Mouse (Mus musculus) liver, adult 2 months (tissue): Measurements from ENCODE around the gene Sema4d. TPM values are rescaled to one million over a fixed set of nuclear protein-coding genes. Genes with fewer than 3 reads are reported as not detected.

Source experiments
- DNase-seq: peaks from one replicate; pipeline ENCODE4 v3.0.0-alpha.2; 2011; ENCODE audit warnings: low read depth, low spot score; ENCODE audit errors: extremely low read depth
- H3K27ac ChIP-seq: fragments of 200-500 bp; replicated peaks from 2 replicates; pipeline ENCODE4 v1.5.1; 2012; ENCODE audit warnings: low read depth, mild to moderate bottlenecking, control low read depth, inconsistent platforms, low read length; ENCODE audit not compliant: insufficient read depth
- H3K27me3 ChIP-seq: fragments of 200-500 bp; 2 replicates; pipeline ENCODE4 v1.6.1; 2012; ENCODE audit warnings: mild to moderate bottlenecking, moderate library complexity, low read length, inconsistent platforms; ENCODE audit not compliant: control insufficient read depth, insufficient read depth
- H3K36me3 ChIP-seq: fragments of 200-500 bp; 2 replicates; pipeline ENCODE4 v1.6.1; 2012; ENCODE audit warnings: low read length, inconsistent platforms; ENCODE audit not compliant: control insufficient read depth, insufficient read depth
- H3K4me1 ChIP-seq: fragments of 200-500 bp; 2 replicates; pipeline ENCODE4 v1.6.1; 2011; ENCODE audit warnings: low read length; ENCODE audit not compliant: control insufficient read depth, insufficient read depth
- H3K4me3 ChIP-seq: fragments of 200-500 bp; 2 replicates; pipeline ENCODE4 v1.5.1; 2011; ENCODE audit warnings: low read depth, mild to moderate bottlenecking, control low read depth, low read length, moderate library complexity; ENCODE audit not compliant: insufficient read depth
- H3K79me2 ChIP-seq: fragments of 200-500 bp; 2 replicates; pipeline ENCODE4 v1.6.1; 2012; ENCODE audit warnings: inconsistent platforms, mild to moderate bottlenecking, low read length, moderate library complexity; ENCODE audit not compliant: control insufficient read depth, insufficient read depth
- H3K9ac ChIP-seq: fragments of 200-500 bp; 2 replicates; pipeline ENCODE4 v1.6.1; 2012; ENCODE audit warnings: low read depth, mild to moderate bottlenecking, control low read depth, inconsistent platforms, low read length
- CTCF ChIP-seq: fragments of 200-500 bp; IDR thresholded peaks from 2 replicates; pipeline ENCODE4 v1.5.1; 2011; ENCODE audit warnings: low read depth, low read length, control low read depth
- POLR2A ChIP-seq: fragments of 200-500 bp; IDR thresholded peaks from 2 replicates; pipeline ENCODE4 v1.6.1; 2011; ENCODE audit warnings: low read length, control low read depth; ENCODE audit not compliant: insufficient read depth; ENCODE audit errors: extremely low read depth
- WGBS: fragments of 180-500 bp; shearing (Covaris S2); methylation state at CpG from one replicate; pipeline ENCODE4 v1.1.7; 2018; 5-methylcytosine and 5-hydroxymethylcytosine counted together
- polyA plus RNA-seq: library from polyadenylated mRNA; depleted of rRNA; stranded (reverse); fragments of >200 nt; gene quantifications from 2 replicates; pipeline ENCODE4 v1.2.3, GENCODE M21; 2012
- total RNA-seq: library from RNA; depleted of rRNA; stranded (reverse); fragments of >200 nt; gene quantifications from 2 replicates; pipeline ENCODE4 v1.2.3, GENCODE M21; 2014

Sema4d gene
- total and polyA plus RNA-seq, 2 experiments, result 0.74 to 0.94 TPM

DNA sequence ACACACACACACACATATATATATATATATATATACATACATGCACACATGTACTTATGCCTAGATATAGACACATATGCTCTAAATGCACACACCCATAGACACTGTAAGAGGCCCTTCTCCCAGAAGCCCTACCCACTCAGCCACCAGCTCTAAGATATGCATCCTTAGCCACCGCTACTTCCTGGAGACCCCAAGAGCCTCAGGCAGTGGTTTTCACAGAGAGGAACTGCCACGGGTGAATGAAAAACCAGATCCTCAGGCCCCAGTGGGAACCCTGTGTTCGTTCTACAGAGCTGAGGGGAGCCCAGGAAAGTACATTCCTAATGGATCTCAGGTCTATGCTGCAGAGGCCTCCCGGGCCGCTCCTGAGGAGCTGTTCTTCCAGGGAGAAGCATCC, 28.2 kb downstream of the Sema4d start:
- no peak overlapping the region for H3K9ac ChIP-seq
- TF ChIP-seq POLR2A (no peak), CTCF (no peak)
- no peak overlapping the region for H3K4me3 ChIP-seq
- no peaks in the 10 kb centered on the region for H3K79me2 ChIP-seq
- H3K4me1 ChIP-seq, result no peaks in the 10 kb centered on the region
- DNase-seq, result no peak
- 86% methylated on average over 5 of the region's 5 CpGs for WGBS
- no peak overlapping the region for H3K27ac ChIP-seq
- no peaks in the 10 kb centered on the region for H3K36me3 ChIP-seq
- H3K27me3 ChIP-seq, result no peaks in the 10 kb centered on the region

DNA sequence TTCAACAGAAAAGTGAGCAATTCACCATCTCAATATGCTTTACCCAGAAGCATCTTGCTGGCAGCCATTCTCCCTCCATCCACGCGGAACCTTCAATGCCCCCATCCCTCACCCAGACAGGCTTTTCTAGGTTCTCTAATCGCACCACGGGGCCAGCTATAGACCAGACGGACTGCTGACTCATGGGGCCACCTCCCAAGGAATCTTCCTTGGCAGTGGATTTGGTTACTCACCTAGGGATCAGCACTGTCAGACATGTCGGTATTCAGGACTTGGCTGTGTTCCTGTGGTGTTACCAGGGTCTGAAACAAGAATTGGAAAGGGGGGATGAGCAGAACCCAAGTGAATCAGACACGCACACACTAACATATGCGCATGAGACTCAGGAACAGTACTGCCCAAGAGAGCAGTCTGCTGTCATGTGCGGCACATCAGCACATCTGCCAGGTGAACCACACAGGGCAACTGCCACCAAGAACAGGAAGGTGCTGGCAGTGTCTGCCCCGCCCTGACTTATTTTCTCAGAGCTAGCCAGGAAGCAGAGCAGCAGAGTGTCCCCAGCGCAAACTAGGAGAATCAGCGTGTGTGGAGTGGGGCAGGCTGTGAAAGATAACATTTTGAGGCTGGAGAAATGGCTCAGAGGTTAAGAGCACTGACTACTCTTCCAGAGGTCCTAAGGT, 30.4 kb downstream of the Sema4d start:
- DNase-seq, result no peak
- WGBS, result 90% methylated on average over 12 of the region's 12 CpGs
- TF ChIP-seq POLR2A, result no peak
- TF ChIP-seq CTCF, result no peak
- H3K4me3 ChIP-seq, result no peak overlapping the region
- H3K9ac ChIP-seq, result no peak overlapping the region
- no peak overlapping the region for H3K27ac ChIP-seq
- no peaks in the 10 kb centered on the region for H3K36me3 ChIP-seq
- H3K4me1 ChIP-seq, result no peaks in the 10 kb centered on the region
- H3K79me2 ChIP-seq, result no peaks in the 10 kb centered on the region
- no peaks in the 10 kb centered on the region for H3K27me3 ChIP-seq

DNA sequence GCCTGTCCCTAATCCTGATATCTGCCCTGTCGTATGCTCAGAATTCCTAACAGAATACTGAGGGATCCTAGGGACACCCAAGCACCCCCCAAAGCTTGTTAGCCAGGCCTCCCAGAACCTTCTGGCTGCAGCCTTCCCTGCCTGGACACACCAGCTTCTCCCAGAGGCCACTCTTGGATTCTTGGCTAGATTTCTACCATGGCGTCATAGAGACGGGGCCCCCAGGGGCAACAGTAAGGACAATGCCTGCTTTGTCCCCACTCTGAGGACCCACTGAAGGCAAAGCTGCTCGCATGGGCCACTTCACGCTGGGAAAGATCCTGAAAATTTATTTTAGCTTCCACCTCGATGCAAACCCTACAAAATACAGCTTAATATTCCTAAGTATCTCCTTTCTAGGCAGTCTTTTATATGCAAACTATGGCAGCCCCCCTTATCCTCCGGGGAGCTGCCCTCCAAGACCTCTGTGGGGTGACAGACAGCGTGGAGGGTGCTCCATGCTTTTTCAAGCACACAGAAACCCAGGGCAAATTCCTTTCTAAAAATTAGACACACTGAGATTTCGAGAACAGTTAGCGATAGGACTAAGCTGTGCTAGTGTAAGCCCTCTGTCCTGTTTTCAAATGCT, 32.2 kb downstream of the Sema4d start:
- TF ChIP-seq CTCF (no peak), POLR2A (no peak)
- Histone ChIP-seq H3K36me3 (no peaks in the 10 kb centered on the region), H3K4me3 (no peak overlapping the region), H3K79me2 (no peaks in the 10 kb centered on the region), H3K9ac (no peak overlapping the region), H3K4me1 (no peaks in the 10 kb centered on the region), H3K27ac (no peak overlapping the region), H3K27me3 (no peaks in the 10 kb centered on the region)
- DNase-seq, result no peak
- 83% methylated on average over 10 of the region's 10 CpGs for WGBS

DNA sequence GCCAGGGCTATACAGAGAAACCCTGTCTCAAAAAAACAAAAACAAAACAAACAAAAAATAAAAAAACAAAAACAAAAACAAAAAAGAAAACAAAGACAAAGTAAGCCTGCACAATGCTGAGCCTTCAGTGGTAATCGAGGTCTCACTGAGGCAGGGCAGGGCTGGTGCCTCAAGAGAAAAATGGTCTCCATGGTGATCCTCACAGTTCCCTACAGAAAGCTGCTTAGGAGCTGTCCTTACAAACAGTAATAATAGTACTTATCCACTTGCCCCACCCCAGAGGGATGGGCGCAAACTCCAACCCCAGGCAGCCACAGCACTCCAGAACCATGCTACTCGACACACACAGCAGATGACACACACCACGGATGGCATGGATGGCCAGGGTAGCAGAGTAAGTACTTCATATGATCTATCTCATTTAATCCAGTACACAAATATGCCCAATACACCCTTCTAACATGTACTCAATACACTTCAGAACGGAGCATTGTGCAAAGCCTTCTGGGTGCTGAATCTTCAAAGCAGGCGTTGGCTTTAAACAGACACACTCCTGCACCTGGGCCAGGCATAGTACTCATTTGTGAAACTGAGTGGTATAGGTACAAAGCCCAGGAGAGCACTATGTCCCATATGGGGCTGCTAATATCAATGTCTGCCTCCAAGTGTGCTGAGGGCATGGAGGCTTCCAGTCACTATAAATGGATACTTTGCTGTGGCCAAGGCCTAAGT, 34.1 kb downstream of the Sema4d start:
- no peak overlapping the region for H3K27ac ChIP-seq
- no peaks in the 10 kb centered on the region for H3K27me3 ChIP-seq
- no peaks in the 10 kb centered on the region for H3K36me3 ChIP-seq
- H3K4me1 ChIP-seq, result no peaks in the 10 kb centered on the region
- TF ChIP-seq POLR2A (no peak), CTCF (no peak)
- WGBS, result 97% methylated on average over 6 of the region's 6 CpGs
- no peak overlapping the region for H3K9ac ChIP-seq
- no peak for DNase-seq
- H3K79me2 ChIP-seq, result no peaks in the 10 kb centered on the region
- H3K4me3 ChIP-seq, result no peak overlapping the region

DNA sequence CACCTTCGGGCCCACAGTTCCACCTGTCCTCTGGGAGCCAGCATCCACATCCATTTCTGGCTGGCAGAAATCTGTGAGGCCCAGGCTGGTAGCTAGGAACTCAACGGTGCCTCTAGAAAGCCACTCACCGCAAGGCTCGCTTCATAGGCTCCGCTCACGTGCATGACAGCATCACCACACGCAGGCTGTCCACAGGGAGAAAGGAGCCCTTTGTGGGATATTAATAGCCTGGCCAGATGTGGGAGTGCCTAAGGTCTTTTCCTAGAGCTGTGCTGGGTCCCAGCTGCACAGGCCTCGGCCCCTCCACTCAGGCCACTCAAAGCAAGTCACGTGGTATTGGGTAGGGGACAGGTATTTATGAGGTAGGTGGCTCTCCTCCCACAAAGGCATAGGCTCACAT, 35.1 kb downstream of the Sema4d start:
- WGBS, result 89% methylated on average over 9 of the region's 9 CpGs
- Histone ChIP-seq H3K36me3 (no peaks in the 10 kb centered on the region), H3K4me1 (no peaks in the 10 kb centered on the region), H3K79me2 (no peaks in the 10 kb centered on the region), H3K27me3 (no peaks in the 10 kb centered on the region), H3K27ac (no peak overlapping the region), H3K9ac (no peak overlapping the region), H3K4me3 (no peak overlapping the region)
- DNase-seq, result no peak
- TF ChIP-seq POLR2A (no peak), CTCF (no peak)
